Mouse (Mus musculus): ENCODE data around the gene Cyp2e1.
"Not testable (repeated sequence)": the region's sequence is repeated elsewhere in the genome, so short reads cannot be mapped to it uniquely, and the experiment has no call there.

The Cyp2e1 gene

DNA sequence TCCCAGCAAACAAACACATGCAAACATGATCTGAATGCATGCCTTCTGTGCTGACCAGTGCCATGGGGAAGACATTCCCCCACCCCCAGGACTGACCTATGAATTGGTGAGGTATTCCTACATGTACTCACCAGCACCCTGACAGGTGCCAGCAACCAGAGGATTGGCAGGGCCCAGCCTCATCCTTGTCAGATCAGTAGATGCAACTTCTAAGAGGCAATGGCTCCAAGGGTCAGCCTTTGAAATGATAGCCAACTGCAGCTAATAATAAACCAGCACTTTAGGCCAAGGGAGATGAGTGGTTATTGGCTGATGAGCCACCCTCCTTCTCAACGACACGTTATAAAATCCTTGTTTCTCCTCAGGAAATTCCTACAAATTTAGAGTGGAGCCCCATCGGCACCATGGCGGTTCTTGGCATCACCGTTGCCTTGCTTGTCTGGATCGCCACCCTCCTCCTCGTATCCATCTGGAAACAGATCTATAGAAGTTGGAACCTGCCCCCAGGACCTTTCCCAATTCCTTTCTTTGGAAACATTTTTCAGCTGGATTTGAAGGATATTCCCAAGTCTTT, at the start of gene Cyp2e1:
Gene Cyp2e1 (plus strand): TSS at position 293 of the 574 bp plus-strand sequence.
- no peak for DNase-seq (ENCODE audit: low read depth in 2 of 2, low spot score in 2 of 2)

DNA sequence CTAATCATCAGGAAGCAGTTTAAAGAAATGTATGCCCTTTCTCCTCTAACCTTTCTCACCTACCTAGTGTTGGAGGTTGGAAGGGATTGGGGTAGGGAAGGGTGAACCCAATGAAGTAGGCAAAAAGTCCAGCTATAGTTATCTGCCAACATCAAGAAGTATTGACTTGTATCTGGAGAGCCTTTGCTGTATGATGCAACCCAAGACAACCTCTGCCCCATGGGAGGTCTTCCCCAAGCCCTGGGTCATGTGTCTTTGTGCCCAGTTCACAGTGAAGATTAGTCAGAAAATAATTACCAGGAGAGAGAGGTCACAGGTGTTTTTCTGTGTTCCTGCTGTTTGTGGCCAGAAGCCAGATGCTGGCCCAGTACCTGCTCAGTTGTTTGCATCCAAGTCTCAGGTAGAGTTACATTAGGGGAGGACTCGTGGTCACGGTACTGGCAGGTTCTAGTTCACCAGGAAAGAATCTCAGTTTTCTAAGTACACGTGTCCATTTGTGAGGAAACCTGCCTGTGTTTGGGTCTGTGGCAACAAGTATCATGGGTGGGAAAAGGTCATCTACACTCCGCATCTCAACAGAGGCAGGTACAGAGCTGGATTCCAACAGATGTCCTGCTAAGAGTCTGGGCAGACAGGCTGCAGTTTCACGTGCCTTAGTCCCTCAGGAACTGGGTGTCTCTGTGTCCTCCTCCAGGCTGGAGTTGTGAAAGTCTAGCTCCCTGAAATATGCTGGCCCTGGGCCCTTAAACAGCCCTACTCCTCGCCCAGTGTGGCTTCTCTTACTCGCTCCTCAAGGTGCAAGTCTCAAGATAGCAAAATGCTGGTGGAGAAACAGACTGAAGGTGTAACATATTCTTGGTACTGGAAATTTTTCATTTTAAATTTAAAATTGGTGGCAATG, 46.1 kb upstream of the Cyp2e1 start:
- DNase-seq (ENCODE audit: low read depth in 2 of 2, low spot score in 2 of 2): no peak

DNA sequence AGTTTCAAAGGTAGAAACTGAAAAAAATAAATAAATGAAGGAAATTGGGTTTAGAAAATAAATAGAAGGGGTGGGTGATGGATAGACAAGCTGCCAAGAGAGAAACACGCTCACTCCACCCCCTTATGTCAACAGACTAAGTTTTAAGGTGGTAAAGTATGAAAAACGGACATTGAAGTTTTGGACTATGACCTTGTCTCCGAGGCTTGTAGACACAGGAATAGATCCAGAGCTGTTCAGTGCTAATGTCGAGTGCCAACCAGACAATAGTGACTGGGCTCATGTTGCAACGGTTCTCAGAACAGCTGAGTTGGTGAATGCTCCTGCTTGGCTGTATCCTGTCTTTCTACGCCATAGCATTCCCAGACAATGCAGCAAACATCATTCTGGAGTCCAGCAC, 42.4 kb upstream of the Cyp2e1 start:
- no peak for DNase-seq (ENCODE audit: low read depth in 2 of 2, low spot score in 2 of 2)

DNA sequence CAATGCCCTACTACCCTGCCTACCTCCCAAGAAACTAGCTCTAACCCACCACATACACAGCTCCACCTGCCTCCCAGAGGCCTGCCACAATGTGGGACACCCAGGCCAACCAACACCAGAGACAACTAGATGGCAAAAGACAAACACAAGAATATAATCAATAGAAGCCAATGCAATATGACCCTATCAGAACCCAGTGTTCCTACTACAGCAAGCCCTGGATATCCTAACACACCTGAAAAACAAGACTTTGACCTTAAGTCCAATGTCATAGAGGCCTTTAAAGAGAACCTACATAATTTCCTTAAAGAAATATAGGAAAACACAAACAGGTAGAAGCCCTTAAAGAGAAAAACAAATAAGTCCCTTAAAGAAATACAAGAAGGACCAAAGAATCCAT, 38.0 kb upstream of the Cyp2e1 start:
- DNase-seq (ENCODE audit: low read depth in 2 of 2, low spot score in 2 of 2): no peak

DNA sequence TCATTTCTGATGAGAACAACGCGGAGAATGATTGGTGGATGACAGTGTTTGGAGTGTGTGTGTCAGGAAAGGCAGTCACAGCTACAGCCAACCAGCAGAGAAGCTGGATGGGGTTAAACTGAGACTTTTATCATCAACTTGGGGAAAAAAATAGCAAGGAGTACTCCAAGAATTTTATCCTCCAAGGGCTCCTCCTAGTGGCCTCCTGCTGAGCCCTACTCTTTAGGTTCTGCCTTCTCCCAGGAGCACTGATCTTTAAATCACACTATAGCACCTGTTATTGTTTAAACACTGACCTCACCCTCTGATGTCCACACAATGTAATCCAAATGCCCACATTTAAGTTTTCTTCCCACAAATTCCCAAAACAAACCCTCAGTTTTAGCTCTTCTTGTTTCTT, 30.4 kb upstream of the Cyp2e1 start:
- no peak for DNase-seq (ENCODE audit: low read depth in 2 of 2, low spot score in 2 of 2)

DNA sequence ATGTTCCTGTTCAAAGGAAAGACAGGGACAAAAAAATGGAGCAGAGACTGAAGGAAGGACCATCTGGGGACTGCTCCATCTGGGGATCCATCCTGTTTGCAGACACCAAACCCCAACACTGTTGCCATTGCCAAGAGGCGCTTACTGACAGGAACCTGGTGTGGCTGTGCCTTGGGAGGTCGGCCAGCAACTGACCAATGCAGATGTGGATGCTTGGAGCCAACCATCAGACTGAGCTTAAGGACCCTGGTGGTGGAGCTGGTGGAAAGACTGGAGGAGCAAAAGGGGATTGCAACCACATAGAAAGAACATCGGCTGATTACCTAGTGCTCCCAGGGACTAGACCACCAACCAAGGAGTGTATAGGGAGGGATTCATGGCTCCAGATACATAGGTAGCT, 16.1 kb upstream of the Cyp2e1 start:
- DNase-seq (ENCODE audit: low read depth in 2 of 2, low spot score in 2 of 2): no peak

DNA sequence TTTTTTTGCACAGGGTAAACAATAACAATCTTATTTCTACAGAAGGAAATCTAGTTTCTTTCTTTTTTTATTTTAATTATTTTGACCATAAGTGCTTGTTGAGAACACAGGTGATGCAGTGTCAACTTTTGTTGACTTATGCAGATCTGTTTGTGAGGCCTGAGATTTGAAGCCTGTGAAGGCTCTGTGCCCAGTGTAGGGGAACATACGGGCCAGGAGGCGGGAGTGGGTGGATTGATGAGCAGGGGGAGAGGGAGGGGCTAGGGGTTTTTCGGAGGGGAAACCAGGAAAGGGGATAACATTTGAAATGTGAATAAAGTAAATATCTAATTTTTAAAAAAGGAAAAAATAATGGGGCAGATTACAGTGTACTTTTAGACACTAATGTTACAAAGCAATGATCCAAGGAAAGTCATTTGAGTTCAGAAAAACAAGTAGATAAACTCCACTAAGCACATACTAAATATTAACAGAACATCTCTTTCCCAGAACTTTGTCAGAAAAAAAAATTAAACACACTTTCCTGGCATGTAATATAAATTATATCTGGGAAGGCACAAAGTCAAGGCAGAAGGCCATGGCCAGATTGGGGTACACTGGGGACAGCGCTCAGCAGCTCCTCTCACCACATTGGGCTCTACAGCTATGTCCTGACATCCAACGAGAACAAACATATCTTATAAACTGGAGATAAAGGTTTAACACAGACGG, 15.3 kb upstream of the Cyp2e1 start:
- no peak for DNase-seq (ENCODE audit: low read depth in 2 of 2, low spot score in 2 of 2)

DNA sequence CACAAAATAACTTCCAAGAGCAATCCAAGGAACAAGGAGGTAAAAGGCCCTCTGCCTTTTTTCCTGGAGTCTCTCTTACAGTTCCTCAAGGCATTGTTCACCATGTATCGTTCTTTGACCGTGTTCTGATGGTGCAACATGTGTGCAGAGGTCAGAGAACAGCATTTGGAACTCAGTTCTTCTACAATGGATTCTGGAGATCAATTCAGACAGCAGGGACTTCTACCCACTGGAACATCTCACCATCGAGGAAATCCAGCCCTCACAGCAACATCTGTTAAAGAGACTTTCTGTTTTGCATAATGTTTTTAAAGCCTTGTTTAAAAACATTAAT, 14.7 kb upstream of the Cyp2e1 start:
- DNase-seq (ENCODE audit: low read depth in 2 of 2, low spot score in 2 of 2): no peak

DNA sequence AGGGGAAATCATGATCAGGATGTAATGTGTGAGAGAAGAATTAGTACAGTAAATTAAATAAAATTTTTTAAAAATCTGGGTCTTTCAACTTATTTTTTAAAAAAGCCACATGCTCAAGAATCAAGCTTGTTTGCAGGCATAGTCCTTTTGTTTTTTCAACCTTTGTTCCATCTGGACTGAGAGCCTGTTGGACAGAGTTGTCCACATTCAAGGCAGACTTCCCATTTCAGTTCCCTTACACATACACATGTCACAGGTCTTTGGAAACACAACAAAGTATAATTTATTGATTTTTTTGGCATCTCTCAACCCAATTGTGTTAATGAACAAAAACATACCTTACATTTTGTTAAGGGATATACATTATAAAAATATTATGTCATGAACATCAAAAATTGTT, 9.0 kb upstream of the Cyp2e1 start:
- DNase-seq (ENCODE audit: low read depth in 2 of 2, low spot score in 2 of 2): no peak

DNA sequence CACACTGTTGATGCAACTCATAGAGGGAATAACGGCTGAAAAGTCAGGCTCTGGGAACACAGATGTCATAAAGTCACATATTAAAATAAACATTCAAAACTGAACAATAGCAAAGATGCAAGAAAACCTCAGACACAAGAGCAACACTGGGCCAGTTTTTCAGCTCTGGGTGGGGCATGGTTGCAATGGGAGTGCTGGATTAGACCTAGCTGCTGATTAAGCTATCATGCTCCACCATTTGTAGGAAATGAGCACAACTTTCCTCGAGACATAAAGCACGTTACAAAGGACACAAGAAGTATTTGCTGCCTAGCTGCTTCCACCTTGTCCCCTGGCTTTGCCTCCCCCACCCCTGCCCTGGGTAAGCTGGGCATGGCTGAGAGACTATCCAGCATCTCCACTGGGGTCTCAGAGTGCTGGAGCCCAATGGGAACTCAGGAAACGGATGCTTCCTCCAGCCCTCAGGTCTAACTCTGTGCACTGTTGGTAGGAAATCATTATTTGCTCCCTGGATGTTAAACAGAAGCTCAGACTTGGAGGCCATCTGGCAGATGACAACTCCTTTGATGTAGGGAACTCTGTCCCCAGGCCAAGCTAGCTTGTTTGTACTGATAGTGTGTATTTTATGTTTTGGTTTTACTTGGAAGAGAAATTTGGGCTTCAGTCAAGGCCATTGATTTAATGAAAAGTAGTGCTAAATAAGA, 7.2 kb upstream of the Cyp2e1 start:
- DNase-seq (ENCODE audit: low read depth in 2 of 2, low spot score in 2 of 2): no peak

DNA sequence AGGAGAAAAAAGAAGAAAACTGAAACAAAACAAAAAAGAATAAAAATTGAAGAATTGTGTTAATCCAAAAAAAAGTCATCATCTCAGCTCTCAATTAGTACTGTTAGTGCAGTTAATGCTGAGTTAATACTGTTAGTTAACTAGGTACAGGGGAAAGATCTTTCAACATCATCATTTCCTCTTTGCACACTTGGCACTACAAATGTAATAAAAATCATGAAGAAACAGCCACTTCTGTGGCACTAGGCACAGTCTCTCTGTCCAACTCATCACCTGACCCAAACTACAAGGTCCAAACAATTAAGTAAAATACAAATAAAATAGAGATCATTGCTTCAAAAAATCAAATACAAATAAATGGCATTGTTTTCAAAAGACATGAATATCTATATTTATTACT, 2.9 kb upstream of the Cyp2e1 start:
- no peak for DNase-seq (ENCODE audit: low read depth in 2 of 2, low spot score in 2 of 2)

DNA sequence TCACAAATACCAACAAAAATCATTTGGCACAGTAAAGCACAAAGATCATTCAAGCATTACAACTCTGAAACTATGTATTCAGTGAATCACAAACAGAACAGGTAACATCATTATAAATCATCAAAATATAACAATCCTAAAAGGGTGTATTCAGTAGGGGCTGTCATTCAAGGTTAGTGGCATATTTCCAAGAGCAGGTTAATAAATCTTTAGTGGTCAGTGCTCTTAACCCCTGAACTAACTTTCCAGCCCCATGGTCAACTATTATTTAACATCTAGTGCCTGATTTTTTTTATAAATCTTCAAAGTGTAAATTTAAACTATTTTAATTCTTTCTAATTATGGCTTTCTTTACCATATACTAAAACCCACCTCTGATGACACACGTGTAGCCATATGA, 1.9 kb downstream of the Cyp2e1 start:
- DNase-seq (ENCODE audit: low read depth in 2 of 2, low spot score in 2 of 2): not testable (repeated sequence)

DNA sequence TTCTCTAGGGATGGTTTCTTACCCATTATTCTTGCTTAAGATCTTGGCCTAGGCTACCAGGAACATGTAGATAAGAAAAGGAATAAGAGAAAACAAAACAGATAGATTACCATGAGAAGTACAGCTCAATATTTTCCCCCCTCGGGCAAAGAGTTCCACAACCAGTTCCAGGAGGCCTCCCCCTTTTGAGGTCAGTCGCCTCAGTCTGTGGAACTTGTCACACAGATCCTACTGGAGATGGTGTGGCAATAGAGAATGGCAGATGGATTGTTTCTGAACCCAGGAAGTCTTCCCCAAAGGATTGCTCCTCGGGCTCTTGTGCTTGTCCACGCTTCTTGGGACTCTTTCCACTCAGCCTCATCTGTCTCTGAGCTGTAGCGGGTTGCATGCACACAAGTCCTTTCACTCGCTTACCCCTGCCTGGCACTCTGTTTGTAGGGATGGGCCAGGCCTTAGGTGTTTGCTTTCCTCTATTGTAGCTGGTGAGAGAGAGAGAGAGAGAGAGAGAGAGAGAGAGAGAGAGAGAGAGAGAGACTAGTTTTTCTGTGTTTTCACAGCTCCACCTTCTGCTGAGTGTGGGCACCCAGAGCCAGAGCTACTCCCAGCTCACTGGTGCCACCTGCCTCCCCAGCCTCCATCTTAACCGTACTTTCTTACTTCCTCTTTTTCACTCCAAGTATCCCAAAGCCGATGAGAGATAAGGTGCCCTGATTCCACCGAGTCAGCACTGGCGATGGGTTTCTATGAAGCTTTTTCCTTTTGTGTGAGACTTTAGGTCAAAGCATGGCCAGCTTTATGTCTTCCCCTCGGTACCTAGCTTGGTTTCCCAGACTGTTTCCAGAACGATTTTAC, 2.6 kb downstream of the Cyp2e1 start:
- no peak for DNase-seq (ENCODE audit: low read depth in 2 of 2, low spot score in 2 of 2)

DNA sequence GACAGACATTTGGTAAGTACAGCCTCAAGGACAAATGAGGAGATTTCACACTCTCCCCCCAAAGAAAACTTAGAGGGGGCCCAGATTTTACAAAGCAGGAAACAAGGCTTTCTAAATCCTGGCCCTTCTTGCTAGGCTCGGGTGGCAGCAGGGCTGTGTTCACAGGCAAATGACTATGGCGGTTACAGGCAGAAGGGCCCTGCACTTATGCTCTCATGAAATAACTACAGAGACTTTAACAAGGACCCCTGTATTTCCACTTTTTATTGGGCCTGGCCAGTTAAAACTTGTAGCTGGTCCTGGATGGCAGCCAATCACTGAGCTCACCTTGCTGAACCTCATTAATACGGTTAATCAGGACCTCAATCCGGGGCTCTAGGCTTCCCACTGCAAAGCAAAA, 17.0 kb downstream of the Cyp2e1 start:
- no peak for DNase-seq (ENCODE audit: low read depth in 2 of 2, low spot score in 2 of 2)

DNA sequence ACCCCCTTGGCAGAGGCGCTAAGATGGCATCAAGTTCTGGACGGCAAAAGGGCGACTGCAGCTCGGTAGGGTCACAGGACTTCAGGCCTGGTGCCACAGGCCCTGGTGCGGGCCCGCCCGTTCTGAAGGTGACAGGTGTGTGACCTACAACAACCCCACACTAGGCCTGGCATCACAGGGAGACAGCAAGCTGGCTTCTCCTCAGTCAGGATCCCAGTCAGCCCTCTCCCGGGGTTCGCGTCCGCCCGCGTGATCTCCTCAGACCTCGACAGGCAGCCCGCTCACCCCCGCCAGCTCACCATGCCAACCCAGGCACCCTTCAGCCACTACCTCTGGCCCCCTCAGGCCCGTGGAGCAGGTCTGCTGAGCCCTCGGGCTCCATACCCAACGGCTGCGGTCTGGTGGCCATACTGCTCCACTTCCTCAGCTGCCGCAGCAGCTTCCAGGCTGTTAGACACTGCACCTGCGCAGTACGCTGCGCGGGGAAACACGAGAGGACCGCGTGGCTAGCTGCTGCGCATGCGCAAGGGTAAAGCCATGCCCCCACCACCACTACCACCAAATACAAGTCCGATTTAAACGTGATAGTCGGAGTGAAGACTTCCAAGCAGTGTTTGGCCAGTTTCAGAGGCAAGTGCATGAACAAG, 24.0 kb downstream of the Cyp2e1 start, which contains the start of gene Syce1:
Gene Syce1 (minus strand): TSS at position 447 of the 647 bp plus-strand sequence.
- DNase-seq (ENCODE audit: low read depth in 2 of 2, low spot score in 2 of 2): no peak

DNA sequence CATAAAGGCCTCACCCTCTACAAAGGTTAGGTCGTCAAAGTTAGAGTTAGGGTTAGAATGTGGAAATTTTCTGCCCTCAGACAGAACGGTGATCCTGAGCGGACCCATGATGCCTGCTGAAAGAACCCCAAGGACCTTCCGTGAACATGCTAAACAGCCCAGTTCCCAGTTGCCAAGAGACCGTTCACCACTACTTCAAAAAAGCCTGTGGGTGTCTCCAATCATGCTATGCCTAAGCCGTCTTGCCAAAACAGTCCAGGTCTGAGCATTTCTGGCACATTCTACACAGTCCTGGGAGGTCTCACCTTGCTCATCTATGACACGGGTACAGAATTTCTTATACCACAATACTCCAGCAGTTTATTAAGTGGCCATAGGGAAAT, 24.5 kb downstream of the Cyp2e1 start:
- no peak for DNase-seq (ENCODE audit: low read depth in 2 of 2, low spot score in 2 of 2)

DNA sequence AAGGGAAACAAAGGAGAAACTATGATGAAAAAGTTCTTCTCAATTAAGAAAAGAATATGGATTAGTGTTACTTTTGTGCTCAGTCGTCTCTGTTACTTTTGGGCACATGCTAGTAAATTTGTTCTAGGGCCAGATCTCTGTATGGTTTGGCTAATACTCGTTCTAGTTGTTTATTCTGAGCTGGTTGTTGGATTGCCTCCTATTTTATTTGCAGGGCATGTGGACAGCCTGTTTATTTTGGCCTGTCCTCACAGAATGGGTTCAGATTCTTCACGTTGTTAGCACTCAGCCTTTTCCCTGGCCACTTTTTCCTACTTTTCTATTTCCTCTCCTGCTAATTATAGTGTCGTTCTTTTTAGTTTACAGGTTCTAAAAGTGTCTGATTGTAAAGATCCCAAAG, 30.0 kb downstream of the Cyp2e1 start:
- DNase-seq (ENCODE audit: low read depth in 2 of 2, low spot score in 2 of 2): no peak

DNA sequence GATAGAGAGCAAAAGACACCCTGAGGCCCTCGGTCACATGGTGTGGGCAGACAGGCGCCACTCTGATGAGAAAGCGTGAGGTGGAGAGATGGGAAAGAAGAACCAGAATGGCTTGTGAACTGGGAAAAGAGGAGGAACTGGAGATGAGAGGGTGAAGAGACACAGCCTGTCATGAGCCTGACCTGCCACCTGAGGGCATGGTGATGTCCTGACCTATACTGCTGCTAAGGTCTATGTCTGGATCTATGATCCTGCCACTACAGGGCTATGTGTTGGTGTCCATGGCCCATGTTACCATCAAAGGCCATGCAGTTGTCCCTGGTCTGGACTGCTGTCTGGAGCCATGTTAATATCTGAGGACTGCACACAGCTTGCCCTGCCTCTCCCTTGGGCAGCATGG, 34.1 kb downstream of the Cyp2e1 start:
- DNase-seq (ENCODE audit: low read depth in 2 of 2, low spot score in 2 of 2): no peak

DNA sequence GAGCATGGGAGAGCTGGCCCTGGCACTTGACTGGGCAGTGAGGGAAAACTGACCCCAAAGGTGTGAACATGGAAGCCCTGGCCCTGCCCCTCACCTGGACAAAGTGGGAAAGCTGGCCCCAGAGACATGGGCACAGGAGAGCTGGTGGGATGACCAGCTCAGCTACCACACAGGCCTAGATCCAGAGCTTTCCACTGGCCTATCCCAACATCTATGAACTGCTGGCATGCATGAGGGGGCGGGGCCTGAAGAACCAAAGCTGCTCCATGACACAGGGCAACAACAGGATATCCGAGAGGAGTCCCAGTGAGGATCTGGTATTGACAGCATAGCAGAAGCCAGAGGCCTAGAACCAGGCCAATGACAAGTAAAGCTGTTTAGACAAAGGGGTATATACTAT, 34.7 kb downstream of the Cyp2e1 start:
- DNase-seq (ENCODE audit: low read depth in 2 of 2, low spot score in 2 of 2): no peak

DNA sequence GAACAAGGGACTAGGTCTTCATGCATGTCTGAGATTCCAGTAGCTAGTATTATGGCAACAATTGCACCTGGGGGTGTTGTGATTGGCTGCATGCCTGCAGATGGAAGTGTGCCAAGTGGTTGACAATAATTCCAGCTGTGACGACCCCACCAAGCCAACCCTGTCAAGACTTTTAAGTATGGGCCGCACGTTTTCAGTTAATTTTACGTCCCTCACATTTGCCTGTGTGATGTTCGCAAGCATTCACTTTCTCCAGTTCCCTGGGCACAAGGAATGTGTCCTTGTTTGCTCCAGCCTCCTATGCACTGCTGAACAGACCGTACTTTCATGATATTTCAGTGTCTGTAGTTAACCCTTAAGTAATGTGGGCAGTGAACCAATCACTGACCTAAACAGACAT, 39.1 kb downstream of the Cyp2e1 start:
- DNase-seq (ENCODE audit: low read depth in 2 of 2, low spot score in 2 of 2): no peak
